Mouse (Mus musculus): ENCODE data around the gene Ift88. TPM values are rescaled to one million over a fixed set of nuclear protein-coding genes. Genes with fewer than 3 reads are reported as not detected.

Ift88 gene
- polyA plus RNA-seq (2015; fragmentation: Nextera tagmentation; extraction: Ambion mirVana), result 1.2 and 1.4 TPM in 2 replicates

- Histone ChIP-seq H3K4me3 (ENCODE audit: low read depth, low read length) (peak within 1 kb of the TSS; percentile 87), H3K4me1 (ENCODE audit: control insufficient read depth, low read depth, low read length) (0 out of 2 replicates have a peak, but pooled peaks cover 2% of the 10 kb centered on the region), H3K4me2 (ENCODE audit: low read depth, low read length) (peak within 1 kb of the TSS; percentile 97), H3K9ac (ENCODE audit: low read depth, low read length) (peak within 1 kb of the TSS; percentile 80), H3K27ac (ENCODE audit: low read length) (no peak within 1 kb of the TSS), H3K27me3 (ENCODE audit: control insufficient read depth, insufficient read depth, low read depth, low read length) (no peaks in the 10 kb centered on the region), H3K36me3 (ENCODE audit: control insufficient read depth, insufficient read depth) (no peaks in the 10 kb centered on the region), H3K9me3 (replicated peaks; ENCODE audit: control insufficient read depth, low read length) (no peaks in the 10 kb centered on the region)
- peak; percentile 99 for ATAC-seq (ENCODE audit: low read depth)
- WGBS (ENCODE audit: insufficient replicate concordance), result 4% methylated on average over 42 of the region's 42 CpGs
These were observed at the start of gene Ift88 for GRCm38 (mm10) chr14:57423432-57424211. Gene Ift88, plus strand, starts transcription at chr14:57424062.

- ATAC-seq (ENCODE audit: low read depth), result peak; percentile 71
- Histone ChIP-seq H3K27me3 (ENCODE audit: control insufficient read depth, insufficient read depth, low read depth, low read length) (no peaks in the 10 kb centered on the region), H3K27ac (ENCODE audit: low read length) (no peak overlapping the region), H3K9me3 (replicated peaks; ENCODE audit: control insufficient read depth, low read length) (no peaks in the 10 kb centered on the region), H3K4me2 (ENCODE audit: low read depth, low read length) (no peak overlapping the region), H3K4me1 (ENCODE audit: control insufficient read depth, low read depth, low read length) (no peaks in the 10 kb centered on the region), H3K4me3 (ENCODE audit: low read depth, low read length) (no peak overlapping the region), H3K9ac (ENCODE audit: low read depth, low read length) (no peak overlapping the region), H3K36me3 (ENCODE audit: control insufficient read depth, insufficient read depth) (no peaks in the 10 kb centered on the region)
- WGBS (ENCODE audit: insufficient replicate concordance), result 24% methylated on average over 9 of the region's 9 CpGs
These were observed 48.7 kb upstream of the Ift88 start for GRCm38 (mm10) chr14:57375205-57375604.

GRCm38 (mm10) chr14:57376016-57376415 lies 47.8 kb upstream of the Ift88 start:
- Histone ChIP-seq H3K9ac (ENCODE audit: low read depth, low read length) (no peak overlapping the region), H3K4me2 (ENCODE audit: low read depth, low read length) (no peak overlapping the region), H3K4me3 (ENCODE audit: low read depth, low read length) (no peak overlapping the region), H3K27me3 (ENCODE audit: control insufficient read depth, insufficient read depth, low read depth, low read length) (no peaks in the 10 kb centered on the region), H3K4me1 (ENCODE audit: control insufficient read depth, low read depth, low read length) (no peaks in the 10 kb centered on the region), H3K9me3 (replicated peaks; ENCODE audit: control insufficient read depth, low read length) (no peaks in the 10 kb centered on the region), H3K36me3 (ENCODE audit: control insufficient read depth, insufficient read depth) (no peaks in the 10 kb centered on the region), H3K27ac (ENCODE audit: low read length) (no peak overlapping the region)
- no peak for ATAC-seq (ENCODE audit: low read depth)
- 64% methylated on average over 8 of the region's 8 CpGs for WGBS (ENCODE audit: insufficient replicate concordance)

- Histone ChIP-seq H3K9ac (ENCODE audit: low read depth, low read length) (no peak overlapping the region), H3K36me3 (ENCODE audit: control insufficient read depth, insufficient read depth) (no peaks in the 10 kb centered on the region), H3K4me3 (ENCODE audit: low read depth, low read length) (no peak overlapping the region), H3K9me3 (replicated peaks; ENCODE audit: control insufficient read depth, low read length) (no peaks in the 10 kb centered on the region), H3K4me1 (ENCODE audit: control insufficient read depth, low read depth, low read length) (no peaks in the 10 kb centered on the region), H3K4me2 (ENCODE audit: low read depth, low read length) (no peak overlapping the region), H3K27me3 (ENCODE audit: control insufficient read depth, insufficient read depth, low read depth, low read length) (no peaks in the 10 kb centered on the region), H3K27ac (ENCODE audit: low read length) (no peak overlapping the region)
- peak; percentile 64 for ATAC-seq (ENCODE audit: low read depth)
- 63% methylated on average over 9 of the region's 9 CpGs for WGBS (ENCODE audit: insufficient replicate concordance)
These were observed 46.9 kb upstream of the Ift88 start for GRCm38 (mm10) chr14:57376956-57377355.

- Histone ChIP-seq H3K9ac (ENCODE audit: low read depth, low read length) (no peak overlapping the region), H3K4me1 (ENCODE audit: control insufficient read depth, low read depth, low read length) (no peaks in the 10 kb centered on the region), H3K36me3 (ENCODE audit: control insufficient read depth, insufficient read depth) (no peaks in the 10 kb centered on the region), H3K27me3 (ENCODE audit: control insufficient read depth, insufficient read depth, low read depth, low read length) (no peaks in the 10 kb centered on the region), H3K4me2 (ENCODE audit: low read depth, low read length) (no peak overlapping the region), H3K27ac (ENCODE audit: low read length) (no peak overlapping the region), H3K9me3 (replicated peaks; ENCODE audit: control insufficient read depth, low read length) (no peaks in the 10 kb centered on the region), H3K4me3 (ENCODE audit: low read depth, low read length) (no peak overlapping the region)
- 78% methylated on average over 5 of the region's 5 CpGs for WGBS (ENCODE audit: insufficient replicate concordance)
- no peak for ATAC-seq (ENCODE audit: low read depth)
These were observed 46.3 kb upstream of the Ift88 start for GRCm38 (mm10) chr14:57377531-57377930.

- H3K4me2 ChIP-seq (ENCODE audit: low read depth, low read length), result no peak overlapping the region
- WGBS (ENCODE audit: insufficient replicate concordance), result 58% methylated on average over 5 of the region's 5 CpGs
- no peak for ATAC-seq (ENCODE audit: low read depth)
These were observed 38.2 kb upstream of the Ift88 start for GRCm38 (mm10) chr14:57385667-57386066.

GRCm38 (mm10) chr14:57386758-57387561 lies 36.9 kb upstream of the Ift88 start:
- no peaks in the 10 kb centered on the region for H3K9me3 ChIP-seq (replicated peaks; ENCODE audit: control insufficient read depth, low read length)
- peak overlapping the region; percentile 31 for H3K4me2 ChIP-seq (ENCODE audit: low read depth, low read length)
- H3K27me3 ChIP-seq (ENCODE audit: control insufficient read depth, insufficient read depth, low read depth, low read length), result no peaks in the 10 kb centered on the region
- H3K4me1 ChIP-seq (ENCODE audit: control insufficient read depth, low read depth, low read length), result peaks cover 8% of the 10 kb centered on the region
- H3K9ac ChIP-seq (ENCODE audit: low read depth, low read length), result no peak overlapping the region
- H3K27ac ChIP-seq (ENCODE audit: low read length), result 0 out of 2 replicates have a peak overlapping the region, but pooled peaks have one; percentile 9
- H3K36me3 ChIP-seq (ENCODE audit: control insufficient read depth, insufficient read depth), result no peaks in the 10 kb centered on the region
- H3K4me3 ChIP-seq (ENCODE audit: low read depth, low read length), result peak overlapping the region; percentile 12; the same call in 1 of the 2 replicates
- 29% methylated on average over 14 of the region's 14 CpGs for WGBS (ENCODE audit: insufficient replicate concordance)
- ATAC-seq (ENCODE audit: low read depth), result peak; percentile 39; the same call in 1 of the 2 replicates

More at GRCm38 (mm10) chr14:57385667-57386066, 38.2 kb upstream of the Ift88 start:
- H3K4me3 ChIP-seq (ENCODE audit: low read depth, low read length), result no peak overlapping the region
- H3K9ac ChIP-seq (ENCODE audit: low read depth, low read length), result no peak overlapping the region
- H3K27ac ChIP-seq (ENCODE audit: low read length), result no peak overlapping the region
- H3K4me1 ChIP-seq (ENCODE audit: control insufficient read depth, low read depth, low read length), result peaks cover 8% of the 10 kb centered on the region
- H3K36me3 ChIP-seq (ENCODE audit: control insufficient read depth, insufficient read depth), result no peaks in the 10 kb centered on the region
- no peaks in the 10 kb centered on the region for H3K27me3 ChIP-seq (ENCODE audit: control insufficient read depth, insufficient read depth, low read depth, low read length)
- no peaks in the 10 kb centered on the region for H3K9me3 ChIP-seq (replicated peaks; ENCODE audit: control insufficient read depth, low read length)

GRCm38 (mm10) chr14:57391621-57392020 lies 32.2 kb upstream of the Ift88 start:
- ATAC-seq (ENCODE audit: low read depth), result no peak
- H3K9ac ChIP-seq (ENCODE audit: low read depth, low read length), result no peak overlapping the region
- 24% methylated on average over 4 of the region's 4 CpGs for WGBS (ENCODE audit: insufficient replicate concordance)

GRCm38 (mm10) chr14:57392278-57392677 lies 31.6 kb upstream of the Ift88 start:
- WGBS (ENCODE audit: insufficient replicate concordance), result 56% methylated on average over 5 of the region's 5 CpGs

More at GRCm38 (mm10) chr14:57391621-57392020, 32.2 kb upstream of the Ift88 start:
- Histone ChIP-seq H3K36me3 (ENCODE audit: control insufficient read depth, insufficient read depth) (no peaks in the 10 kb centered on the region), H3K27me3 (ENCODE audit: control insufficient read depth, insufficient read depth, low read depth, low read length) (no peaks in the 10 kb centered on the region), H3K4me3 (ENCODE audit: low read depth, low read length) (no peak overlapping the region), H3K9me3 (replicated peaks; ENCODE audit: control insufficient read depth, low read length) (no peaks in the 10 kb centered on the region), H3K4me2 (ENCODE audit: low read depth, low read length) (no peak overlapping the region), H3K4me1 (ENCODE audit: control insufficient read depth, low read depth, low read length) (peaks cover 7% of the 10 kb centered on the region), H3K27ac (ENCODE audit: low read length) (no peak overlapping the region)

More at GRCm38 (mm10) chr14:57392278-57392677, 31.6 kb upstream of the Ift88 start:
- Histone ChIP-seq H3K27me3 (ENCODE audit: control insufficient read depth, insufficient read depth, low read depth, low read length) (no peaks in the 10 kb centered on the region), H3K4me1 (ENCODE audit: control insufficient read depth, low read depth, low read length) (peaks cover under 1% of the 10 kb centered on the region), H3K9me3 (replicated peaks; ENCODE audit: control insufficient read depth, low read length) (no peaks in the 10 kb centered on the region), H3K4me2 (ENCODE audit: low read depth, low read length) (no peak overlapping the region), H3K4me3 (ENCODE audit: low read depth, low read length) (no peak overlapping the region), H3K9ac (ENCODE audit: low read depth, low read length) (no peak overlapping the region), H3K36me3 (ENCODE audit: control insufficient read depth, insufficient read depth) (no peaks in the 10 kb centered on the region), H3K27ac (ENCODE audit: low read length) (no peak overlapping the region)
- ATAC-seq (ENCODE audit: low read depth), result no peak
